Mouse (Mus musculus) neural tube, embryonic 13.5 days (tissue): ENCODE measurements at regions not wholly inside any gene's neighbourhood (a gene's known extent, or its start where the extent isn't known, plus 50 kb on each side); places are given as distances from the start of the nearest gene placed in this dataset.

Experiments used
- ATAC-seq: fragments of 200-750 bp; cut with Nextera tagmentation; 2 replicates; pipeline ENCODE4 v1.8.0; 2017; ENCODE audit warnings: low read depth, mild to moderate bottlenecking, moderate TSS enrichment, moderate library complexity
- H3K27ac ChIP-seq: fragments of 300-500 bp; sonication (generic); replicated peaks from 2 replicates; pipeline ENCODE4 v1.5.1; 2015; ENCODE audit warnings: moderate library complexity, mild to moderate bottlenecking, inconsistent platforms
- H3K27me3 ChIP-seq: fragments of 300-500 bp; sonication (generic); 2 replicates; pipeline ENCODE4 v1.6.1; 2015; ENCODE audit warnings: mild to moderate bottlenecking, inconsistent platforms
- H3K36me3 ChIP-seq: fragments of 300-500 bp; sonication (generic); 2 replicates; pipeline ENCODE4 v1.6.1; 2015; ENCODE audit warnings: mild to moderate bottlenecking, inconsistent platforms
- H3K4me1 ChIP-seq: fragments of 300-500 bp; sonication (generic); replicated peaks from 2 replicates; pipeline ENCODE4 v1.6.1; 2015; ENCODE audit warnings: inconsistent platforms
- H3K4me2 ChIP-seq: fragments of 300-500 bp; sonication (generic); 2 replicates; pipeline ENCODE4 v1.6.1; 2015; ENCODE audit warnings: inconsistent platforms, mild to moderate bottlenecking, moderate library complexity
- H3K4me3 ChIP-seq: fragments of 300-500 bp; sonication (generic); 2 replicates; pipeline ENCODE4 v1.5.1; 2015; ENCODE audit warnings: mild to moderate bottlenecking, inconsistent platforms
- H3K9ac ChIP-seq: fragments of 300-500 bp; sonication (generic); 2 replicates; pipeline ENCODE4 v1.6.1; 2015; ENCODE audit warnings: moderate library complexity, mild to moderate bottlenecking, inconsistent platforms
- H3K9me3 ChIP-seq: fragments of 300-500 bp; sonication (generic); 2 replicates; pipeline ENCODE4 v1.6.1; 2016; ENCODE audit warnings: inconsistent platforms
- WGBS: fragments of 180-500 bp; shearing (Covaris S2); methylation state at CpG from one replicate; pipeline ENCODE4 v1.1.7; 2015; 5-methylcytosine and 5-hydroxymethylcytosine counted together

DNA sequence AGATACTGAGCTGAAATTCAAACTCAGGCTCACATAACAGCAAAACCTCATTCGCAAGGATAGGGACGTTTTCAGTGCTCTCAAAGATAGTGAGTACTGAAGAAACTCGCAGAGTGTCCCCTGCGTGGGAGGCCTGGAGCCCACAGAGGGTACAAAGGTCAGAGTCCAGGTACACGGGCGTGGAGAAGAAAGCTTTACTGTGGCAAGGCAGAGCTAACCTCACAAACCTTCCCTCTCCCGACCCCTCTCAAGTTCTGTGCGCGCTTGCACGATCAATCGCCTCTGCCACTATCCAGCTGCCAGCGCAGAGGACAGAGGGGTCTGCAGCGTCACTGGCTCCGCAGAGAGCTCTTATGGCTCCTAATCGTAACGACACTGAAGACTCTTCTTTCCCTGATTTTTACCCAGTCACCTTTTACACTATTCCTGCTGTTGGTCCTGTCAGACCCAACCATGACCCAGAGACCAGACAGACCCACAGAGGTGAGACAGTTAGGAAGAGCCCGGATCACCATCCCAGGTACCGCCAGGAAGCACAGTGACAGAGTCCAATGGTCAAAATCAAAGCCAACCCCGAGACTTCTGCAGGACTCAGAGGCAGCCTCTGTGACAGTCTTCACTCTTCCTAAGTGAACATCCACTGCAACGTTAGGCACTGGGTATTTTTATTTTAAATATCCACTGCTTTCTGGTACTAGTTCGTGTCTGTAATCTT is 51.6 kb upstream of the Gadd45a start:
- 71% methylated on average over 21 of the region's 21 CpGs for WGBS
- H3K9ac ChIP-seq, result no peak overlapping the region
- no peak for ATAC-seq

DNA sequence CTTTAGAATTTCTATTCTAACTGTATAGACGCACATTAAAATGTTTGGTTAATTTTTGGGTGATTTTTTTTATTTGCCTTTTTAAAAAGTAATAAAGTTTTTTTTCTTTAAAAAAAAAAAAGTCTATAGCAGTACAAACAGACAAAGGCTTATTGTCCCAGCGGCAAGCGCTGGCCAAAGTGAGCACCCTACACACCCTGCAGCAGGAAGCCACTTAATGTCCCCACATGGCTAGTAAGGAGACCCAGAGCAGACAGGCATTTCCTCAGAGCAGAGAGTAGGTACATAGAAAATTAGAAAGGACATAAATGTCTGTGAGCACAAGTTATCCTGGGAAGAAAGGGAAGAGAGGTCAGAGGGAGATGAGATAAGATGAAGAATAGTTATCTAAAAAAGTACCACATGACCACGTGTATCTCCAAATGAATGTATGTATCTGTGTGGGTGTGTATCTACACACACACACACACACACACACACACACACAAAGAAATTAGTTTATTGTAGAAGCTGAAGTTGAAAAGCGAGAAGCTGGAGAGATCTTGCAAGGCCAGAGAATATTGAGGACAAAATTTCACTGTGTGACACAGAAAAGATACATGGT is 50.7 kb upstream of the Gadd45a start:
- 78% methylated on average over 5 of the region's 5 CpGs for WGBS
- Histone ChIP-seq H3K36me3 (no peaks in the 10 kb centered on the region), H3K27me3 (no peaks in the 10 kb centered on the region), H3K4me2 (no peak overlapping the region), H3K27ac (no peak overlapping the region), H3K4me1 (no peaks in the 10 kb centered on the region), H3K9me3 (no peaks in the 10 kb centered on the region), H3K4me3 (no peak overlapping the region), H3K9ac (no peak overlapping the region)
- ATAC-seq, result no peak

More for the DNA sequence above, 51.6 kb upstream of the Gadd45a start:
- Histone ChIP-seq H3K4me3 (no peak overlapping the region), H3K4me1 (no peaks in the 10 kb centered on the region), H3K4me2 (no peak overlapping the region), H3K9me3 (no peaks in the 10 kb centered on the region), H3K27me3 (no peaks in the 10 kb centered on the region), H3K36me3 (no peaks in the 10 kb centered on the region), H3K27ac (no peak overlapping the region)

DNA sequence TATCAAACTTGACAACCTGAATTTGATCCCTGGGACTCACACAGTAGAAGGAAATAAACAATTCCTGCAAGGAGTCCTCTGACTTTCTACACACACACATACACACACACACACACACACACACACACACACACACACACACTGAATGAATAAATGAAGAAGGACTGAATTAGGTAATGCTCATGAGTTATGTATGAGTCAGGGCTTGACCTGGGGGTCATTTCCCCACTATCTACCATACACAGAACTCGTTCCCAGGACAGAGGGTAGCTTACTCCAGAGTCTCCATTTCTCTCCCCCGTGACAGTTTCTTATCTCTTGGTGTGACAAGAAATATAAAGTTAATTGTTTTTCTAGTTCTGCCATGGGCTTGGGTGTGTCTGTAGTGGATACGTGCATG is 50.1 kb upstream of the Gadd45a start:
- WGBS, result 52% methylated on average over 3 of the region's 3 CpGs
- H3K27ac ChIP-seq, result no peak overlapping the region
- no peaks in the 10 kb centered on the region for H3K27me3 ChIP-seq
- no peak overlapping the region for H3K4me2 ChIP-seq
- no peak overlapping the region for H3K4me3 ChIP-seq
- H3K4me1 ChIP-seq, result no peaks in the 10 kb centered on the region
- H3K9ac ChIP-seq, result no peak overlapping the region
- no peaks in the 10 kb centered on the region for H3K36me3 ChIP-seq
- ATAC-seq, result no peak
- H3K9me3 ChIP-seq, result no peaks in the 10 kb centered on the region
